Comparison of ENCODE assay signal across 18 mouse cellular contexts in the genomic region with DNA sequence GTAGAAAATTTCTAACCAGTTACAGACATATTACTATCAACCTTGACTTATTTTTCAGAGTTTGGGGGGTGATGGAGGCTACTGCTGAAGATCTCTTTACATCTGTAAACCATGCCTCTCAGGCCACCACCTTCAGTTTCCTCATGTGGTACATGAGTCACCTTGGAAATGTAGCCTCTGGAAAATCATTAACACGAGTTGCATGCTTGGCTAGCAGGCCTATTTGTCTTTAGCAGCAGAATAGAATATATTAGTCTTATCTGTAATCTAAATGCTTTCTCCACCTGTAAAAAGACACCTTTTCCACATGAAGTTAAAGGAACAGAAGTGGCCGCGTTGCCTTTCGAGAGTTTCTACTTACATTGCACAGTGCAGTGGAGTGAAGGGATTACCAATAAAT.
DNase-seq lines count a peak whose midpoint lies in the region; ATAC-seq lines count a peak whose summit lies in the region.
"Had no signal": no experiment of that assay in that cellular context is flagged by ENCODE, and none has a peak within 500 bp of the region (broad histone marks: within the 10 kb centered on the region; RNA-seq: fewer than 3 reads in every experiment).

No protein-coding gene starts in this region.

- no peaks in the 10 kb centered on the region for H3K36me3 ChIP-seq in intestine, embryonic 15.5 days
- no peaks in the 10 kb centered on the region for H3K36me3 ChIP-seq in stomach, embryonic 16.5 days (ENCODE audit: control insufficient read depth, insufficient read depth, low read length)
- H3K36me3 ChIP-seq in limb, embryonic 10.5 days: peaks cover 24% of the 10 kb centered on the region

- no peak overlapping the region for H3K4me3 ChIP-seq in intestine, embryonic 15.5 days (replicated peaks)
- H3K4me3 ChIP-seq in stomach, embryonic 16.5 days (replicated peaks; ENCODE audit: low read length): no peak overlapping the region
- no peak overlapping the region for H3K4me3 ChIP-seq in limb, embryonic 10.5 days
- H3K4me3 ChIP-seq: forebrain, embryonic 13.5 days; hindbrain, embryonic 12.5 days had no signal

- no peak overlapping the region for H3K27ac ChIP-seq in intestine, embryonic 15.5 days
- no peak overlapping the region; the same call in 1 of the 2 replicates for H3K27ac ChIP-seq in stomach, embryonic 16.5 days (ENCODE audit: low read length)
- H3K27ac ChIP-seq in limb, embryonic 10.5 days: no peak overlapping the region
- H3K27ac ChIP-seq: forebrain, embryonic 13.5 days; hindbrain, embryonic 12.5 days had no signal

- no peaks in the 10 kb centered on the region for H3K9me3 ChIP-seq in intestine, embryonic 15.5 days
- H3K9me3 ChIP-seq in stomach, embryonic 16.5 days (replicated peaks; ENCODE audit: control insufficient read depth, low read length): no peaks in the 10 kb centered on the region
- H3K9me3 ChIP-seq in limb, embryonic 10.5 days (replicated peaks): no peaks in the 10 kb centered on the region
- H3K9me3 ChIP-seq: forebrain, embryonic 13.5 days; hindbrain, embryonic 12.5 days had no signal

- H3K4me2 ChIP-seq in intestine, embryonic 15.5 days (replicated peaks): no peak overlapping the region
- no peak overlapping the region for H3K4me2 ChIP-seq in stomach, embryonic 16.5 days (ENCODE audit: low read depth, low read length)
- H3K4me2 ChIP-seq: forebrain, embryonic 13.5 days; hindbrain, embryonic 12.5 days; midbrain, embryonic 11.5 days had no signal

- peak; percentile 31 to 78 for DNase-seq in kidney, adult 8-10 months
- DNase-seq in kidney, postnatal 10 days: peak; percentile 18
- no peak for DNase-seq in neural tube, embryonic 10.5 days (ENCODE audit: extremely low spot score, low spot score)
- no peak for DNase-seq in spleen, adult 12 weeks (ENCODE audit: low spot score)
- DNase-seq in left cerebral cortex, postnatal 10 days (ENCODE audit: extremely low spot score in 1 of 2, low spot score in 2 of 2): no peak
- DNase-seq in limb, embryonic 10.5 days (ENCODE audit: low spot score): no peak
- DNase-seq: adrenal gland, postnatal 25 days; cerebellum, adult 8-10 months; gastrocnemius, postnatal 36 days; left cerebral cortex, postnatal 4 days; liver; lung, postnatal 10 days; right cerebral cortex, postnatal 14 days had no signal

- no peaks in the 10 kb centered on the region for H3K27me3 ChIP-seq in intestine, embryonic 15.5 days (replicated peaks)
- no peaks in the 10 kb centered on the region for H3K27me3 ChIP-seq in stomach, embryonic 16.5 days (ENCODE audit: control insufficient read depth, insufficient read depth, low read length)
- no peaks in the 10 kb centered on the region for H3K27me3 ChIP-seq in limb, embryonic 10.5 days (ENCODE audit: low read depth, poor library complexity, severe bottlenecking)
- H3K27me3 ChIP-seq: forebrain, embryonic 13.5 days had no signal

- peak; percentile 86 for ATAC-seq in intestine, embryonic 15.5 days
- ATAC-seq in stomach, embryonic 16.5 days (ENCODE audit: insufficient read depth, low FRiP score): peak; percentile 72; the same call in 1 of the 2 replicates
- ATAC-seq: forebrain, embryonic 13.5 days had no signal

- intact Hi-C loops in left cerebral cortex, postnatal 10 days (cut with DNase I): loop anchor here (10.0 kb wide), 1 partner anchor 104 kb away; a partner anchor contains a TSS

- H3K4me1 ChIP-seq in intestine, embryonic 15.5 days (replicated peaks): no peaks in the 10 kb centered on the region
- no peaks in the 10 kb centered on the region for H3K4me1 ChIP-seq in stomach, embryonic 16.5 days (ENCODE audit: control insufficient read depth, insufficient read depth, low read length)
- no peaks in the 10 kb centered on the region for H3K4me1 ChIP-seq in limb, embryonic 10.5 days
- H3K4me1 ChIP-seq: forebrain, embryonic 13.5 days; hindbrain, embryonic 12.5 days had no signal

- no peak overlapping the region for H3K9ac ChIP-seq in intestine, embryonic 15.5 days
- no peak overlapping the region for H3K9ac ChIP-seq in stomach, embryonic 16.5 days (ENCODE audit: low read length)
- H3K9ac ChIP-seq: forebrain, embryonic 13.5 days; hindbrain, embryonic 12.5 days had no signal

- WGBS in intestine, embryonic 15.5 days: 61% methylated on average over 4 of the region's 4 CpGs
- 64% methylated on average over 4 of the region's 4 CpGs for WGBS in stomach, embryonic 16.5 days
- 92% methylated on average over 4 of the region's 4 CpGs for WGBS in limb, embryonic 10.5 days

Comparison
In these comparisons a context has a peak if more than half of its experiments do, and no peak if none do; other contexts are left out.
1. DNase-seq: peak in kidney, adult 8-10 months (2 of 2) and kidney, postnatal 10 days (single experiment); none in neural tube, embryonic 10.5 days (single experiment), spleen, adult 12 weeks (single experiment), left cerebral cortex, postnatal 10 days (0 of 2) and limb, embryonic 10.5 days (single experiment).